In the genomic region with DNA sequence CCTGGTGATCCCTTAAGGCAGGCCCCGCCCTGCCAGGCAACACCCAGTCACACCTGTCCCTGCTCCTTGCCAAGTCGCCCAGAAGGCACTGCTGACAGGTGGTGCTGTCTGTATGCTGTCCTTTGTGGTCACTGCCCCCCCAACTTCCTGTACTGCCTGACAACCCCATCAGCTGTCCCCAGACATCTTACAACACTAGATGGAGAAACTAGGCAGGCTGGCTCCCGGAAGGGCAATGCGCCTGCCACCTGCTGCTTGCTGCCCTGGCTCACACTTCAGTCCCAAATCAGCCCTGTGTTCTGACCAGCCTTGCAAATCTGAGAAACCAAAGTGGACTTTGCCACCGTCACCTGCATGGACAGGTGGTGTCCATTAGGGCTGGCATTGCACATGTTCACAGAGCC, we compare ENCODE assay signal across 12 mouse cellular contexts. TPM values are rescaled to one million over a fixed set of nuclear protein-coding genes. Genes with fewer than 3 reads are reported as not detected.
A peak's percentile ranks its signal among the peaks of the same experiment; 100 is the strongest.
DNase-seq lines count a peak whose midpoint lies in the region; ATAC-seq lines count a peak whose summit lies in the region.
"Had no signal": no experiment of that assay in that cellular context is flagged by ENCODE, and none has a peak within 500 bp of the region (broad histone marks: within the 10 kb centered on the region; RNA-seq: fewer than 3 reads in every experiment).

No protein-coding gene starts in this region.

- peaks cover 32% of the 10 kb centered on the region for H3K36me3 ChIP-seq in kidney, embryonic 14.5 days (ENCODE audit: control insufficient read depth, insufficient read depth, low read length)
- H3K36me3 ChIP-seq in stomach, embryonic 16.5 days (ENCODE audit: control insufficient read depth, insufficient read depth, low read length) = no peaks in the 10 kb centered on the region
- peaks cover 25% of the 10 kb centered on the region for H3K36me3 ChIP-seq in forebrain, embryonic 15.5 days

- peak; percentile 58 for DNase-seq in kidney, adult 11 months
- DNase-seq in cerebellum, adult 18-20 months = peak; percentile 79 to 86
- peak; percentile 77 for DNase-seq in gastrocnemius, postnatal 14 days
- no peak for DNase-seq in frontal cortex, postnatal 36 days (ENCODE audit: low spot score in 2 of 2)
- DNase-seq in right cerebral cortex, postnatal 4 days = no peak
- DNase-seq: layer of hippocampus, adult 9-11 months had no signal

- intact Hi-C loops in gastrocnemius, postnatal 14 days (cut with DNase I; ENCODE audit: low total_unique reads) = no loop called here

- no peaks in the 10 kb centered on the region for H3K9me3 ChIP-seq in kidney, embryonic 14.5 days (ENCODE audit: control insufficient read depth, low read length)
- no peaks in the 10 kb centered on the region for H3K9me3 ChIP-seq in stomach, embryonic 16.5 days (replicated peaks; ENCODE audit: control insufficient read depth, low read length)
- H3K9me3 ChIP-seq in forebrain, embryonic 15.5 days = no peaks in the 10 kb centered on the region
- H3K9me3 ChIP-seq: lung, embryonic 15.5 days had no signal

- H3K27me3 ChIP-seq in kidney, embryonic 14.5 days (ENCODE audit: control insufficient read depth, insufficient read depth, low read length) = no peaks in the 10 kb centered on the region
- no peaks in the 10 kb centered on the region for H3K27me3 ChIP-seq in stomach, embryonic 16.5 days (ENCODE audit: control insufficient read depth, insufficient read depth, low read length)
- H3K27me3 ChIP-seq in forebrain, embryonic 15.5 days = no peaks in the 10 kb centered on the region
- H3K27me3 ChIP-seq: lung, embryonic 15.5 days had no signal

- no peak overlapping the region for H3K9ac ChIP-seq in kidney, embryonic 14.5 days (ENCODE audit: low read depth, low read length)
- peak overlapping the region; percentile 39; the same call in 1 of the 2 replicates for H3K9ac ChIP-seq in stomach, embryonic 16.5 days (ENCODE audit: low read length)
- H3K9ac ChIP-seq in forebrain, embryonic 15.5 days (replicated peaks) = no peak overlapping the region
- H3K9ac ChIP-seq: hindbrain, embryonic 14.5 days; lung, embryonic 15.5 days had no signal

- H3K27ac ChIP-seq in kidney, embryonic 14.5 days (ENCODE audit: low read depth, low read length) = no peak overlapping the region
- H3K27ac ChIP-seq in stomach, embryonic 16.5 days (ENCODE audit: low read length) = no peak overlapping the region
- no peak overlapping the region for H3K27ac ChIP-seq in forebrain, embryonic 15.5 days (replicated peaks)
- H3K27ac ChIP-seq: hindbrain, embryonic 14.5 days; lung, embryonic 15.5 days had no signal

- H3K4me1 ChIP-seq in kidney, embryonic 14.5 days (ENCODE audit: control insufficient read depth, insufficient read depth, low read length) = peaks cover 10% of the 10 kb centered on the region; the same call in 1 of the 2 replicates
- H3K4me1 ChIP-seq in stomach, embryonic 16.5 days (ENCODE audit: control insufficient read depth, insufficient read depth, low read length) = peaks cover 17% of the 10 kb centered on the region
- H3K4me1 ChIP-seq in forebrain, embryonic 15.5 days = peaks cover 24% of the 10 kb centered on the region

- no peak overlapping the region for H3K4me3 ChIP-seq in kidney, embryonic 14.5 days (ENCODE audit: low read length)
- no peak overlapping the region for H3K4me3 ChIP-seq in stomach, embryonic 16.5 days (replicated peaks; ENCODE audit: low read length)
- no peak overlapping the region for H3K4me3 ChIP-seq in forebrain, embryonic 15.5 days
- H3K4me3 ChIP-seq: lung, embryonic 15.5 days had no signal

- ATAC-seq in kidney, embryonic 14.5 days (ENCODE audit: low FRiP score, low TSS enrichment) = no peak
- ATAC-seq in stomach, embryonic 16.5 days (ENCODE audit: insufficient read depth, low FRiP score) = no peak
- ATAC-seq in forebrain, embryonic 15.5 days (replicated peaks) = no peak
- ATAC-seq: midbrain, embryonic 16.5 days had no signal

- WGBS in kidney, embryonic 14.5 days = 92% methylated on average over 5 of the region's 5 CpGs
- 78% methylated on average over 5 of the region's 5 CpGs for WGBS in stomach, embryonic 16.5 days
- WGBS in forebrain, embryonic 15.5 days = 87% methylated on average over 5 of the region's 5 CpGs

- no peak overlapping the region for H3K4me2 ChIP-seq in kidney, embryonic 14.5 days (replicated peaks; ENCODE audit: low read depth, low read length)
- H3K4me2 ChIP-seq in stomach, embryonic 16.5 days (ENCODE audit: low read depth, low read length) = no peak overlapping the region
- H3K4me2 ChIP-seq in forebrain, embryonic 15.5 days (replicated peaks) = no peak overlapping the region
- H3K4me2 ChIP-seq: hindbrain, embryonic 14.5 days; lung, embryonic 15.5 days had no signal

RNA-seq across cellular contexts. Expression of a gene that starts 3.8 kb away (rescaled TPM):
- polyA plus RNA-seq in kidney, embryonic 14.5 days (2014; fragmentation: Nextera tagmentation; extraction: Ambion mirVana) = 16.0 and 17.1 TPM in 2 replicates
- 10 to 100 TPM in 1 of 2 experiments, 1 to 10 TPM in 1; 9.4 to 14.3 TPM for total RNA-seq in gastrocnemius, postnatal 14 days (2021)
- 43.4 and 43.9 TPM in 2 replicates for polyA plus RNA-seq in stomach, embryonic 16.5 days (2015; fragmentation: Nextera tagmentation; extraction: Ambion mirVana)
- polyA plus RNA-seq in forebrain, embryonic 15.5 days (2015; fragmentation: Nextera tagmentation; extraction: Ambion mirVana) = 50.6 and 53.5 TPM in 2 replicates

RNA-seq across cellular contexts. Expression of a gene that starts 13.5 kb away (rescaled TPM):
- polyA plus RNA-seq in kidney, embryonic 14.5 days (2014; fragmentation: Nextera tagmentation; extraction: Ambion mirVana) = 391 and 501 TPM in 2 replicates
- total RNA-seq in gastrocnemius, postnatal 14 days (2021) = 100 to 1,000 TPM; 114 to 125 TPM
- 288 and 309 TPM in 2 replicates for polyA plus RNA-seq in stomach, embryonic 16.5 days (2015; fragmentation: Nextera tagmentation; extraction: Ambion mirVana)
- polyA plus RNA-seq in forebrain, embryonic 15.5 days (2015; fragmentation: Nextera tagmentation; extraction: Ambion mirVana) = 326 and 357 TPM in 2 replicates

RNA-seq across cellular contexts. Expression of a gene that starts 15.6 kb away (rescaled TPM):
- 16.1 and 16.3 TPM in 2 replicates for polyA plus RNA-seq in kidney, embryonic 14.5 days (2014; fragmentation: Nextera tagmentation; extraction: Ambion mirVana)
- total RNA-seq in gastrocnemius, postnatal 14 days (2021) = 10 to 100 TPM; 21.5 to 28.7 TPM
- polyA plus RNA-seq in stomach, embryonic 16.5 days (2015; fragmentation: Nextera tagmentation; extraction: Ambion mirVana) = 34.8 and 40.9 TPM in 2 replicates
- polyA plus RNA-seq in forebrain, embryonic 15.5 days (2015; fragmentation: Nextera tagmentation; extraction: Ambion mirVana) = 5.5 and 5.9 TPM in 2 replicates

RNA-seq across cellular contexts. Expression of a gene that starts 42.6 kb away (rescaled TPM):
- 0.08 and 0.10 TPM in 2 replicates for polyA plus RNA-seq in kidney, embryonic 14.5 days (2014; fragmentation: Nextera tagmentation; extraction: Ambion mirVana)
- total RNA-seq in gastrocnemius, postnatal 14 days (2021) = under 1 TPM in 1 of 2 experiments, not detected in 1; 0.06 TPM
- polyA plus RNA-seq in stomach, embryonic 16.5 days (2015; fragmentation: Nextera tagmentation; extraction: Ambion mirVana) = 0.06 TPM in 1 of 2 replicates, not detected in the other
- 0.06 and 0.15 TPM in 2 replicates for polyA plus RNA-seq in forebrain, embryonic 15.5 days (2015; fragmentation: Nextera tagmentation; extraction: Ambion mirVana)
- polyA plus RNA-seq: lung, embryonic 15.5 days had no signal

RNA-seq across cellular contexts. Expression of a gene that starts 59.2 kb away (rescaled TPM):
- polyA plus RNA-seq in kidney, embryonic 14.5 days (2014; fragmentation: Nextera tagmentation; extraction: Ambion mirVana) = 27.2 and 35.1 TPM in 2 replicates
- total RNA-seq in gastrocnemius, postnatal 14 days (2021) = 10 to 100 TPM; 24.0 to 28.1 TPM
- 40.0 and 42.7 TPM in 2 replicates for polyA plus RNA-seq in stomach, embryonic 16.5 days (2015; fragmentation: Nextera tagmentation; extraction: Ambion mirVana)
- 58.7 and 61.0 TPM in 2 replicates for polyA plus RNA-seq in forebrain, embryonic 15.5 days (2015; fragmentation: Nextera tagmentation; extraction: Ambion mirVana)

Comparison
In these comparisons a context has a peak if more than half of its experiments do, and no peak if none do; other contexts are left out.
1. DNase-seq: peak in kidney, adult 11 months (single experiment), cerebellum, adult 18-20 months (2 of 2) and gastrocnemius, postnatal 14 days (single experiment); none in frontal cortex, postnatal 36 days (0 of 2) and right cerebral cortex, postnatal 4 days (single experiment).